Mouse (Mus musculus) intestine, embryonic 14.5 days (tissue): ENCODE results near the gene Il17rd. TPM values are rescaled to one million over a fixed set of nuclear protein-coding genes. Genes with fewer than 3 reads are reported as not detected.

Source experiments
- ATAC-seq: fragments of 200-750 bp; cut with Nextera tagmentation; replicated peaks from 2 replicates; pipeline ENCODE4 v1.8.0; 2017; ENCODE audit warnings: low read depth, moderate number of reproducible peaks, moderate TSS enrichment, moderate library complexity; ENCODE audit not compliant: low FRiP score, low TSS enrichment
- DNase-seq: peaks from one replicate; pipeline ENCODE4 v3.0.0-alpha.2; 2018; ENCODE audit warnings: low spot score
- H3K27ac ChIP-seq: fragments of 300-500 bp; sonication (generic); 2 replicates; pipeline ENCODE4 v1.5.1; 2014; ENCODE audit warnings: low read depth, mild to moderate bottlenecking, control low read depth
- H3K27me3 ChIP-seq: fragments of 300-500 bp; sonication (generic); replicated peaks from 2 replicates; pipeline ENCODE4 v1.6.1; 2014; ENCODE audit warnings: low read length, control low read depth; ENCODE audit not compliant: control insufficient read depth, insufficient read depth
- H3K36me3 ChIP-seq: fragments of 300-500 bp; sonication (generic); 2 replicates; pipeline ENCODE4 v1.6.1; 2014; ENCODE audit warnings: low read length, control low read depth; ENCODE audit not compliant: control insufficient read depth, insufficient read depth
- H3K4me1 ChIP-seq: fragments of 300-500 bp; sonication (generic); replicated peaks from 2 replicates; pipeline ENCODE4 v1.6.1; 2014; ENCODE audit warnings: low read length, control low read depth, mixed read lengths; ENCODE audit not compliant: control insufficient read depth, insufficient read depth
- H3K4me2 ChIP-seq: fragments of 300-500 bp; sonication (generic); 2 replicates; pipeline ENCODE4 v1.6.1; 2014; ENCODE audit warnings: low read length
- H3K4me3 ChIP-seq: fragments of 300-500 bp; sonication (generic); 2 replicates; pipeline ENCODE4 v1.5.1; 2014; ENCODE audit warnings: low read depth, low read length, control low read depth, mixed read lengths
- H3K9ac ChIP-seq: fragments of 300-500 bp; sonication (generic); 2 replicates; pipeline ENCODE4 v1.6.1; 2014; ENCODE audit warnings: mild to moderate bottlenecking, low read length
- H3K9me3 ChIP-seq: fragments of 300-500 bp; sonication (generic); 2 replicates; pipeline ENCODE4 v1.6.1; 2016; ENCODE audit warnings: low read length, control low read depth; ENCODE audit not compliant: control insufficient read depth
- WGBS: fragments of 180-500 bp; shearing (Covaris S2); extraction: QIAGEN DNeasy Blood & Tissue Kit; methylation state at CpG from one replicate; pipeline ENCODE4 v1.1.7; 2014; 5-methylcytosine and 5-hydroxymethylcytosine counted together
- polyA plus RNA-seq: library from polyadenylated mRNA; unstranded; fragments of >200 nt; fragmentation: Nextera tagmentation; extraction: Ambion mirVana; gene quantifications from 2 replicates; pipeline ENCODE4 v1.2.1, GENCODE M21; 2014

The Il17rd gene
- polyA plus RNA-seq, 1 experiment from 2014 or later = 2.7 TPM

GRCm38 (mm10) chr14:27040451-27040850 is 1.7 kb downstream of the Il17rd start:
- Histone ChIP-seq H3K4me3 (peak overlapping the region; percentile 70), H3K9ac (no peak overlapping the region), H3K9me3 (no peaks in the 10 kb centered on the region), H3K27ac (no peak overlapping the region), H3K4me1 (peaks cover 37% of the 10 kb centered on the region), H3K27me3 (no peaks in the 10 kb centered on the region), H3K4me2 (peak overlapping the region; percentile 90), H3K36me3 (no peaks in the 10 kb centered on the region)
- no peak for DNase-seq
- no peak for ATAC-seq
- WGBS = 20% methylated on average over 12 of the region's 12 CpGs

- Histone ChIP-seq H3K27ac (no peak overlapping the region), H3K27me3 (no peaks in the 10 kb centered on the region), H3K9me3 (no peaks in the 10 kb centered on the region), H3K4me1 (peaks cover 47% of the 10 kb centered on the region), H3K4me3 (no peak overlapping the region), H3K36me3 (no peaks in the 10 kb centered on the region), H3K9ac (no peak overlapping the region), H3K4me2 (no peak overlapping the region)
- ATAC-seq = no peak
- no peak for DNase-seq
- 49% methylated on average over 8 of the region's 8 CpGs for WGBS
Measured at GRCm38 (mm10) chr14:27042280-27042983, 3.7 kb downstream of the Il17rd start.

GRCm38 (mm10) chr14:27043416-27043815 is 4.7 kb downstream of the Il17rd start:
- Histone ChIP-seq H3K4me1 (peaks cover 49% of the 10 kb centered on the region), H3K4me2 (no peak overlapping the region), H3K27ac (peak overlapping the region; percentile 77; the same call in 1 of the 2 replicates), H3K27me3 (no peaks in the 10 kb centered on the region), H3K4me3 (no peak overlapping the region), H3K36me3 (no peaks in the 10 kb centered on the region), H3K9ac (no peak overlapping the region), H3K9me3 (no peaks in the 10 kb centered on the region)
- ATAC-seq (no peak), DNase-seq (no peak)
- WGBS = 47% methylated on average over 5 of the region's 5 CpGs

- no peak overlapping the region for H3K4me3 ChIP-seq
- H3K27me3 ChIP-seq = no peaks in the 10 kb centered on the region
- H3K9me3 ChIP-seq = no peaks in the 10 kb centered on the region
- H3K36me3 ChIP-seq = no peaks in the 10 kb centered on the region
- peak overlapping the region; percentile 29 for H3K4me2 ChIP-seq
- ATAC-seq (peak; percentile 63), DNase-seq (no peak)
- no peak overlapping the region for H3K9ac ChIP-seq
- H3K4me1 ChIP-seq = peaks cover 54% of the 10 kb centered on the region
- 3% methylated on average over 11 of the region's 11 CpGs for WGBS
- peak overlapping the region; percentile 77 for H3K27ac ChIP-seq
Measured at GRCm38 (mm10) chr14:27044221-27044966, 5.7 kb downstream of the Il17rd start.

- 0 out of 2 replicates have a peak, but pooled peaks have one; percentile 33 for ATAC-seq
- WGBS = 19% methylated on average over 2 of the region's 2 CpGs
- H3K9ac ChIP-seq = no peak overlapping the region
- H3K9me3 ChIP-seq = no peaks in the 10 kb centered on the region
- no peak overlapping the region for H3K4me3 ChIP-seq
- peak overlapping the region; percentile 77 for H3K27ac ChIP-seq
- DNase-seq = no peak
- no peaks in the 10 kb centered on the region for H3K27me3 ChIP-seq
- peaks cover 52% of the 10 kb centered on the region for H3K4me1 ChIP-seq
- H3K4me2 ChIP-seq = peak overlapping the region; percentile 29
- H3K36me3 ChIP-seq = no peaks in the 10 kb centered on the region
Measured at GRCm38 (mm10) chr14:27044967-27045361, 6.2 kb downstream of the Il17rd start.

GRCm38 (mm10) chr14:27048231-27048956 is 9.7 kb downstream of the Il17rd start:
- Histone ChIP-seq H3K4me2 (no peak overlapping the region), H3K27me3 (no peaks in the 10 kb centered on the region), H3K36me3 (no peaks in the 10 kb centered on the region), H3K4me3 (no peak overlapping the region), H3K27ac (no peak overlapping the region), H3K9me3 (no peaks in the 10 kb centered on the region), H3K4me1 (peaks cover 49% of the 10 kb centered on the region), H3K9ac (no peak overlapping the region)
- no peak for DNase-seq
- WGBS = 73% methylated on average over 8 of the region's 8 CpGs
- ATAC-seq = no peak

- Histone ChIP-seq H3K27me3 (no peaks in the 10 kb centered on the region), H3K4me2 (no peak overlapping the region), H3K4me3 (no peak overlapping the region), H3K9ac (no peak overlapping the region), H3K4me1 (peaks cover 32% of the 10 kb centered on the region), H3K36me3 (no peaks in the 10 kb centered on the region), H3K9me3 (no peaks in the 10 kb centered on the region), H3K27ac (no peak overlapping the region)
- no peak for ATAC-seq
- no peak for DNase-seq
- WGBS = 55% methylated on average over 9 of the region's 9 CpGs
Measured at GRCm38 (mm10) chr14:27050043-27050442, 11.3 kb downstream of the Il17rd start.

GRCm38 (mm10) chr14:27050560-27051510 is 12.1 kb downstream of the Il17rd start:
- Histone ChIP-seq H3K4me2 (no peak overlapping the region), H3K9me3 (no peaks in the 10 kb centered on the region), H3K27ac (no peak overlapping the region; the same call in 1 of the 2 replicates), H3K27me3 (no peaks in the 10 kb centered on the region), H3K9ac (no peak overlapping the region), H3K36me3 (no peaks in the 10 kb centered on the region), H3K4me1 (peaks cover 27% of the 10 kb centered on the region), H3K4me3 (no peak overlapping the region)
- ATAC-seq (no peak; the same call in 1 of the 2 replicates), DNase-seq (no peak)
- whole genome bisulfite sequencing = 48% methylated on average over 18 of the region's 18 CpGs
